Mouse (Mus musculus) MEL (cell line): ENCODE data around the gene Bmper.

Source experiments
- MAX ChIP-seq: IDR thresholded peaks from 2 replicates; pipeline ENCODE4 v1.6.1; 2011; ENCODE audit warnings: low read length, improper control_type of control experiment
- POLR2A ChIP-seq, 2 experiments: IDR thresholded peaks; 2 replicates each; pipeline ENCODE4 v1.6.1; 2011 to 2012; ENCODE audit warnings: low read length in 2 of 2, mild to moderate bottlenecking in 2 of 2, control low read depth in 1 of 2, improper control_type of control experiment in 1 of 2, low read depth in 1 of 2, moderate library complexity in 1 of 2; ENCODE audit not compliant: control insufficient read depth in 1 of 2, insufficient read depth in 1 of 2, poor library complexity in 1 of 2
- POLR2AphosphoS2 ChIP-seq: IDR thresholded peaks from 2 replicates; pipeline ENCODE4 v1.6.1; 2011; ENCODE audit warnings: low read length, improper control_type of control experiment
- SIN3A ChIP-seq: IDR thresholded peaks from 2 replicates; pipeline ENCODE4 v1.6.1; 2012; ENCODE audit warnings: low read length, improper control_type of control experiment, inconsistent platforms

- no peak for TF ChIP-seq POLR2AphosphoS2
- TF ChIP-seq SIN3A = no peak
- no peak for TF ChIP-seq POLR2A (IDR thresholded peaks at IDR 0.05; ENCODE audit: control insufficient read depth in 1 of 2, insufficient read depth in 1 of 2, low read depth in 1 of 2, low read length in 2 of 2, poor library complexity in 1 of 2)
- TF ChIP-seq MAX = no peak
Observed at GRCm38 (mm10) chr9:23310953-23311352, 88.1 kb downstream of the Bmper start.
